Mouse (Mus musculus) forebrain, embryonic 14.5 days (tissue): ENCODE measurements around the gene Hoxd4. TPM values are rescaled to one million over a fixed set of nuclear protein-coding genes. Genes with fewer than 3 reads are reported as not detected.

Source experiments
- ATAC-seq: fragments of 200-750 bp; cut with Nextera tagmentation; 2 replicates; pipeline ENCODE4 v1.8.0; 2017; ENCODE audit warnings: mild to moderate bottlenecking, moderate library complexity
- DNase-seq: peaks from one replicate; pipeline ENCODE4 v3.0.0-alpha.2; 2015; ENCODE audit warnings: low spot score
- H3K27ac ChIP-seq: fragments of 300-500 bp; sonication (generic); 2 replicates; pipeline ENCODE4 v1.5.1; 2014; ENCODE audit warnings: low read depth, mild to moderate bottlenecking, control low read depth, low read length, moderate library complexity
- H3K27me3 ChIP-seq: fragments of 300-500 bp; sonication (generic); replicated peaks from 2 replicates; pipeline ENCODE4 v1.6.1; 2014; ENCODE audit warnings: low read length, control low read depth, mixed read lengths; ENCODE audit not compliant: control insufficient read depth, insufficient read depth
- H3K36me3 ChIP-seq: fragments of 300-500 bp; sonication (generic); 2 replicates; pipeline ENCODE4 v1.6.1; 2014; ENCODE audit warnings: low read length, control low read depth; ENCODE audit not compliant: control insufficient read depth, insufficient read depth
- H3K4me1 ChIP-seq: fragments of 300-500 bp; sonication (generic); 2 replicates; pipeline ENCODE4 v1.6.1; 2014; ENCODE audit warnings: antibody characterized with exemption, low read length, control low read depth; ENCODE audit not compliant: control insufficient read depth, insufficient read depth
- H3K4me2 ChIP-seq: fragments of 300-500 bp; sonication (generic); 2 replicates; pipeline ENCODE4 v1.6.1; 2014; ENCODE audit warnings: mild to moderate bottlenecking, control low read depth, low read length
- H3K4me3 ChIP-seq: fragments of 300-500 bp; sonication (generic); 2 replicates; pipeline ENCODE4 v1.5.1; 2014; ENCODE audit warnings: low read depth, low read length, control low read depth
- H3K9ac ChIP-seq: fragments of 300-500 bp; sonication (generic); 2 replicates; pipeline ENCODE4 v1.6.1; 2014; ENCODE audit warnings: mild to moderate bottlenecking, low read length, control low read depth, moderate library complexity
- H3K9me3 ChIP-seq: fragments of 300-500 bp; sonication (generic); replicated peaks from 2 replicates; pipeline ENCODE4 v1.6.1; 2016; ENCODE audit warnings: low read length, control low read depth, mixed read lengths; ENCODE audit not compliant: control insufficient read depth
- WGBS: fragments of 180-500 bp; shearing (Covaris S2); extraction: QIAGEN DNeasy Blood & Tissue Kit; methylation state at CpG from one replicate; pipeline ENCODE4 v1.1.7; 2014; 5-methylcytosine and 5-hydroxymethylcytosine counted together
- polyA plus RNA-seq: library from polyadenylated mRNA; unstranded; fragments of >200 nt; fragmentation: Nextera tagmentation; extraction: Ambion mirVana; gene quantifications from 2 replicates; pipeline ENCODE4 v1.2.1, GENCODE M21; 2014

Gene Hoxd4
- polyA plus RNA-seq, 1 experiment from 2014 or later: not detected

DNA sequence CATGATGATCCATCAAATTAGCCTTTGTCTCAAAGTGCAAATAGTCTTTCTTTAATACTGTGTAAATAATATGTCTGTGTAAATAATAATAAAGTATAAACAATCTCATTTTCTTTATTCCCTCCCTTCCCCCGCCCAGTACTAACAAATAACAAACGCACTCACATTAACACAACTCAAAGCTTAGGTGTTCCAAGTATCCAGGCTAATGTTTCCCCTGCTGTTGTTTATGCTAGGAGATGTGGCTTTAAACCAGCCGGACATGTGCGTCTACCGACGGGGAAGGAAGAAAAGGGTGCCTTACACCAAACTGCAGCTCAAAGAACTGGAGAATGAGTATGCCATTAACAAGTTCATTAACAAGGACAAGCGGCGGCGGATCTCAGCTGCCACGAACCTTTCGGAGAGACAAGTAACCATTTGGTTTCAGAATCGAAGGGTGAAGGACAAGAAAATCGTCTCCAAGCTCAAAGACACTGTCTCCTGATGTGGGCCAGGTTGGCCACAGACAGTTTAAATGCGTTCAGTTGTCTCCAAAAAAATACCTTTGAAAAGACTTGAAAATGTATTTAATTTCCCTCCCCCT lies 42.0 kb upstream of the Hoxd4 start:
- Histone ChIP-seq H3K4me3 (no peak overlapping the region), H3K4me1 (0 out of 2 replicates have a peak, but pooled peaks cover 3% of the 10 kb centered on the region), H3K9ac (no peak overlapping the region), H3K27me3 (peaks cover 95% of the 10 kb centered on the region), H3K4me2 (no peak overlapping the region), H3K9me3 (no peaks in the 10 kb centered on the region), H3K27ac (no peak overlapping the region), H3K36me3 (no peaks in the 10 kb centered on the region)
- DNase-seq: no peak
- ATAC-seq: no peak
- WGBS: 2% methylated on average over 14 of the region's 14 CpGs

DNA sequence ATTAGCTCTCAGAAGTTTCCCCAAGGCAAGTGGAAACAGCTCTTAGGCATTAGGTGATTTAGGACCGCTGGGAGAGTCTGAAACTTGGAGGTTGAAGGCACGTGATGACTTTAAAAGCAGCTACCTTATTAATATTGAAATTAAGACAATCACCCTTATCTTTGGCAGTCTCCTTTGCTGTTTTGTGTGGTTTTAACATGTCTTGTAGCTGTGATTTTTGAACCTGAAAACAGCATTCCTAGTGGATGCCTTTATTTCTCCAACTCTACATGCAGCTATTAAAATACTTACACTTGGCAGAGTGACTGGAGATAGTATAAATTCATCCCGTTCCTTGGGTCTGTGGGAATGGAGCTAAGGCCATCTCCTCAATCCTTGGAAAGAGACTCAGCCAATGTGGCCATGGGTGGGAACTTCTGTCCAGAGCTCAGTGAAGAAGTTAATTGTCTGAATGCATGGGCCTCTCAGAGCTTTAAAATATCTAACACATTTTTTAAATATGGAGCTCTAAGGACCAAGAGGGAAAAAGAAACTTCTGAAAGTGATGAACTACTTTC lies 41.0 kb upstream of the Hoxd4 start:
- ATAC-seq (no peak), DNase-seq (no peak)
- Histone ChIP-seq H3K36me3 (no peaks in the 10 kb centered on the region), H3K9me3 (no peaks in the 10 kb centered on the region), H3K9ac (no peak overlapping the region), H3K27ac (no peak overlapping the region), H3K4me1 (0 out of 2 replicates have a peak, but pooled peaks cover 3% of the 10 kb centered on the region), H3K4me2 (no peak overlapping the region), H3K27me3 (peaks cover 96% of the 10 kb centered on the region), H3K4me3 (no peak overlapping the region)
- under 1% methylated on average over 3 of the region's 3 CpGs for WGBS

- no peak for DNase-seq
- H3K9me3 ChIP-seq: no peaks in the 10 kb centered on the region
- no peak overlapping the region for H3K4me2 ChIP-seq
- ATAC-seq: no peak
- no peak overlapping the region for H3K4me3 ChIP-seq
- WGBS: 4% methylated on average over 5 of the region's 5 CpGs
- H3K36me3 ChIP-seq: no peaks in the 10 kb centered on the region
- H3K9ac ChIP-seq: no peak overlapping the region
- no peak overlapping the region for H3K27ac ChIP-seq
- H3K27me3 ChIP-seq: peaks cover 97% of the 10 kb centered on the region
- H3K4me1 ChIP-seq: 0 out of 2 replicates have a peak, but pooled peaks cover 3% of the 10 kb centered on the region
Measured at GRCm38 (mm10) chr2:74671847-74672246, 39.9 kb upstream of the Hoxd4 start.

DNA sequence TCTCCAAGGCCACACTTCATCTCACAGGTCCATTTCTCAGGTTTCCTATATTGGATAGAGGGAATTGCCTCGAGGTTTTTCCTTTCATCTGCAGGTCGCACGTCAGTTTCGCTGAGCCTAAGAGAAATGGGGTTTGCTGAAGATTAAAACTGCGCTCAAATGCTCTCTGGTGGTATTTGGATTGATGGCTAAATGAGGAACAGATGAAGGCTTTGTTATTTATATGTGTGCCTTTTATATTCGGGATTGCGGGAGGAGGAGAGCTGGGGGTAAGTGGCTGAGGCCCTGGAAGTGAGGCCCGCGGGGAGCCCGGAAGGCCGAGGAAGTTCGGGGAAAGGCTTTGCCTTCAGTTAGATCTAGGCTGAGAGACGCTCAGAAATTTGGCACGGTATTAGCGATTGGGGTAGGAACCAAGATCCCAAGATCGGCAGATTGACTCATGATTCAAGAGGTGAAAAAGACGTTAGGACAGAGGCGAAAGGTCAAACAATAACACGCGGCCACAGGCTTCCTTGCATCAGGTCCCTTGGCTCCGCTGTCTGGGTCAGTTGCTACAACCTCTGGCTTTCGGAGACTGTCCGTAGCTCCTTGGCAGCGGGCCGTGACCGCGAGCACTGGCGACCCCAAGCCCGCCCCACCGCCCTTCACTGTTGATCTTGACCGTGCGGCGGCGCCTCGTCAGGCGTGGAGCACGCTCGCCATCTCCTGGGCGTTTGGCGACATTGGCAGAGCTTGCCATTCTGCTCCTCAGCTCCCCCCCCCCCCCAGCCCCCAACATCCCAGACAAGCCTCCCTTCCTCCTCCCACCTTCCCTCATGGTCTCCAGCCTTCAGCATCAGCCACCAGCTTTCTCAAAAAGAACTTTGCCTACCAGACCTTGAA lies 39.0 kb upstream of the Hoxd4 start:
- 0 out of 2 replicates have a peak, but pooled peaks cover 3% of the 10 kb centered on the region for H3K4me1 ChIP-seq
- DNase-seq: peak; percentile 70
- no peak overlapping the region for H3K9ac ChIP-seq
- ATAC-seq: peak; percentile 61
- H3K4me3 ChIP-seq: 0 out of 2 replicates have a peak overlapping the region, but pooled peaks have one; percentile 8
- 2% methylated on average over 40 of the region's 40 CpGs for WGBS
- peak overlapping the region; percentile 46 for H3K4me2 ChIP-seq
- no peaks in the 10 kb centered on the region for H3K9me3 ChIP-seq
- no peak overlapping the region for H3K27ac ChIP-seq
- H3K36me3 ChIP-seq: no peaks in the 10 kb centered on the region
- peaks cover 97% of the 10 kb centered on the region for H3K27me3 ChIP-seq

DNA sequence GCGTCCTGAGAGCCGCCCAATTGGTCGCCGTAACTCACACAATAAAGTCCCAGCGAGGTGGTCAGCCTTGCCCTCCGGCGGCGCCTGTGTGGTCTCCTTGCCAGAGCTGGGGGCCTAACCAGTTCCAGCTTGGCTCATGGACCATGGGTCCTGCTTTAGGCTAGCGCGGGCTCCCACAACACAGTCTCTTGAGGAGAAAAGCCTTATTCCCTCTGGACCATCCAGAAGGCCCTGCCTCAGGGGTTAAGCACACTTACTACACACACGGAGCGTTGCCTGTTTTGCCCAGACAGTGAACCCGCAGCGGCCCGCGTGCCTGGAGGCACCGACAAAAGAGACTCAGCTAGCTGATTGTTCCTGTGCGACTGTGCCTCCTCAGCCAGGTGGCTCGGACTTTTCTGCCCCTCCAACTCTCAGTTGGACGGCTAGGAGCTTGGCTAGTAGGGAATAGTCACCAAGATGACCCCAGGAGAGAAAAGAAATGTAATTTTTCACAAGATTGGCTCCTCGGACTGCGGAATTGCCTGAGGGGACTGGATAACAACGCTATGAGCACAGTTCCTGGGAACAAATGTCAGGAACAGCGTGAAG lies 37.8 kb upstream of the Hoxd4 start:
- ATAC-seq: no peak
- Histone ChIP-seq H3K9ac (no peak overlapping the region), H3K27ac (no peak overlapping the region), H3K36me3 (no peaks in the 10 kb centered on the region), H3K27me3 (peaks cover 97% of the 10 kb centered on the region), H3K4me3 (no peak overlapping the region), H3K4me1 (no peaks in the 10 kb centered on the region), H3K9me3 (no peaks in the 10 kb centered on the region), H3K4me2 (no peak overlapping the region)
- no peak for DNase-seq
- WGBS: 2% methylated on average over 24 of the region's 24 CpGs

GRCm38 (mm10) chr2:74674881-74675665 lies 36.7 kb upstream of the Hoxd4 start, which contains the start of gene Hoxd12:
Gene Hoxd12 (plus strand): TSS chr2:74675013.
- H3K27ac ChIP-seq: no peak within 1 kb of the TSS
- no peak within 1 kb of the TSS for H3K4me2 ChIP-seq
- WGBS: 2% methylated on average over 47 of the region's 47 CpGs
- H3K9me3 ChIP-seq: no peaks in the 10 kb centered on the region
- H3K4me3 ChIP-seq: no peak within 1 kb of the TSS
- ATAC-seq (no peak), DNase-seq (no peak)
- no peak within 1 kb of the TSS for H3K9ac ChIP-seq
- H3K27me3 ChIP-seq: peaks cover 97% of the 10 kb centered on the region
- H3K36me3 ChIP-seq: no peaks in the 10 kb centered on the region
- H3K4me1 ChIP-seq: no peaks in the 10 kb centered on the region

DNA sequence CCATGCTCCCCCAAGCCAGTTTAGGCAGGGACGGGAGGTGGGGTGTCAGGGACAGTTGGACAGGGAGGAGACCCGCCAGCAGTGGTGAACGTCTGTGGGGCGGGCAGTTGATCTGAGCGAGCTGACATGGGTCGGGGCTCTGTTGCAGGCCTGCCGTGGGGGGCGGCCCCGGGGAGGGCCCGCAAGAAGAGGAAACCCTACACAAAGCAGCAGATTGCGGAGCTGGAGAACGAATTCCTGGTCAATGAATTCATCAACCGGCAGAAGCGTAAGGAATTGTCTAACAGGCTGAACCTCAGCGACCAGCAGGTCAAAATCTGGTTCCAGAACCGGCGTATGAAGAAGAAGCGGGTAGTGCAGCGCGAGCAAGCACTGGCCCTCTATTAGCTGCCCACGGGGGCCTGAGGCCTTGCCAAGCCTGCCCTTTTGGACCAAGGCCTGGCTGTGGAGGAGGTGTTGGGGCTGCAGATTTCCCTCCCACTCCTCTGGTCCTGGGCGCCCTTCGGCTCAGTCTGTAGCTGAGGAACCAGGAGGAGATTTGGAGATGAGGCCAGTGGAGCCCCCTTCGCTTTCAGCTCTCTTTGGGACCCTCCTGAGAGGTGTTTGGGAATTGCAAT lies 36.0 kb upstream of the Hoxd4 start:
- ATAC-seq (no peak), DNase-seq (no peak)
- 5% methylated on average over 24 of the region's 24 CpGs for WGBS
- Histone ChIP-seq H3K4me1 (no peaks in the 10 kb centered on the region), H3K27me3 (peaks cover 100% of the 10 kb centered on the region), H3K27ac (no peak overlapping the region), H3K4me2 (no peak overlapping the region), H3K4me3 (no peak overlapping the region), H3K9me3 (no peaks in the 10 kb centered on the region), H3K36me3 (no peaks in the 10 kb centered on the region), H3K9ac (no peak overlapping the region)
